Mouse (Mus musculus) layer of hippocampus, postnatal 14 days (tissue): Measurements from ENCODE around the gene Gata2. TPM values are rescaled to one million over a fixed set of nuclear protein-coding genes. Genes with fewer than 3 reads are reported as not detected.
A peak's percentile ranks its signal among the peaks of the same experiment; 100 is the strongest.
"Not testable (repeated sequence)": the region's sequence is repeated elsewhere in the genome, so short reads cannot be mapped to it uniquely, and the experiment has no call there.

Source experiments
- DNase-seq, 2 experiments: peaks; one replicate each; pipeline ENCODE4 v3.0.0; 2021 to 2022; ENCODE audit warnings: low spot score in 2 of 2, mixed read lengths in 1 of 2
- long read RNA-seq, 2 experiments: library from polyadenylated mRNA; stranded (forward); transcript quantifications; one replicate each; pipeline ENCODE4 v2.0.0; 2021
- total RNA-seq, 2 experiments: library from RNA; stranded (reverse); gene quantifications; 2 replicates each; pipeline ENCODE4 v1.2.3; 2021

Gata2 gene
- total RNA-seq = 1 to 10 TPM; 7.0 to 7.6 TPM
- long read RNA-seq, experiment 1, transcript Gata2-201 (6 exons, 3,571 nt) = major isoform, 12 of 16 reads
- long read RNA-seq, experiment 1, partial matches to known transcripts = 2 of 16 reads
- long read RNA-seq, experiment 1, other reads (novel, unspliced or antisense) = 2 of 16 reads
- long read RNA-seq, experiment 2, transcript Gata2-201 (6 exons, 3,571 nt) = major isoform, 5 of 8 reads
- long read RNA-seq, experiment 2, partial matches to known transcripts = 1 of 8 reads
- long read RNA-seq, experiment 2, other reads (novel, unspliced or antisense) = 2 of 8 reads

GRCm38 (mm10) chr6:88193433-88194052, at the start of gene Gata2:
TSS of gene Gata2 (plus strand) at chr6:88193891.
- DNase-seq = no peak

- no peak for DNase-seq
Observed at GRCm38 (mm10) chr6:88145793-88146192, 47.9 kb upstream of the Gata2 start.

- no peak for DNase-seq
Observed at GRCm38 (mm10) chr6:88146576-88146975, 47.1 kb upstream of the Gata2 start.

- DNase-seq = no peak
Observed at GRCm38 (mm10) chr6:88147411-88148003, 46.2 kb upstream of the Gata2 start.

GRCm38 (mm10) chr6:88151335-88151734, 42.4 kb upstream of the Gata2 start:
- DNase-seq = no peak

GRCm38 (mm10) chr6:88152127-88152705, 41.5 kb upstream of the Gata2 start:
- no peak for DNase-seq

GRCm38 (mm10) chr6:88152979-88153378, 40.7 kb upstream of the Gata2 start:
- no peak for DNase-seq

- not testable (repeated sequence) for DNase-seq
Observed at GRCm38 (mm10) chr6:88155614-88156013, 38.1 kb upstream of the Gata2 start.

- DNase-seq = no peak
Observed at GRCm38 (mm10) chr6:88158790-88159189, 34.9 kb upstream of the Gata2 start.

GRCm38 (mm10) chr6:88166054-88166453, 27.6 kb upstream of the Gata2 start:
- no peak for DNase-seq

- no peak for DNase-seq
Observed at GRCm38 (mm10) chr6:88174191-88174590, 19.5 kb upstream of the Gata2 start.

- DNase-seq = no peak
Observed at GRCm38 (mm10) chr6:88174676-88175075, 19.0 kb upstream of the Gata2 start.

GRCm38 (mm10) chr6:88184671-88185070, 9.0 kb upstream of the Gata2 start:
- no peak for DNase-seq

GRCm38 (mm10) chr6:88188148-88188547, 5.5 kb upstream of the Gata2 start:
- peak in 1 of 2 experiments; percentile 50 for DNase-seq

GRCm38 (mm10) chr6:88189312-88190042, 4.2 kb upstream of the Gata2 start:
- peak; percentile 63 to 82 for DNase-seq

GRCm38 (mm10) chr6:88190043-88190309, 3.7 kb upstream of the Gata2 start:
- DNase-seq = no peak

- DNase-seq = no peak
Observed at GRCm38 (mm10) chr6:88190310-88191023, 3.2 kb upstream of the Gata2 start.

GRCm38 (mm10) chr6:88191024-88191365, 2.7 kb upstream of the Gata2 start:
- DNase-seq = no peak

- no peak for DNase-seq
Observed at GRCm38 (mm10) chr6:88191411-88192070, 2.1 kb upstream of the Gata2 start.

- no peak for DNase-seq
Observed at GRCm38 (mm10) chr6:88192756-88193155, 935 bp upstream of the Gata2 start.
